Mouse (Mus musculus): ENCODE measurements around the gene Nckap5l. TPM values are rescaled to one million over a fixed set of nuclear protein-coding genes. Genes with fewer than 3 reads are reported as not detected.

Gene Nckap5l
- polyA plus RNA-seq, 1 experiment: 18.6 TPM

GRCm38 (mm10) chr15:99433913-99434312 is 23.6 kb downstream of the Nckap5l start:
- Histone ChIP-seq H3K4me1 (ENCODE audit: control insufficient read depth, insufficient read depth, low read length) (peaks cover 5% of the 10 kb centered on the region), H3K27ac (ENCODE audit: insufficient read depth, low read length) (no peak overlapping the region)

DNA sequence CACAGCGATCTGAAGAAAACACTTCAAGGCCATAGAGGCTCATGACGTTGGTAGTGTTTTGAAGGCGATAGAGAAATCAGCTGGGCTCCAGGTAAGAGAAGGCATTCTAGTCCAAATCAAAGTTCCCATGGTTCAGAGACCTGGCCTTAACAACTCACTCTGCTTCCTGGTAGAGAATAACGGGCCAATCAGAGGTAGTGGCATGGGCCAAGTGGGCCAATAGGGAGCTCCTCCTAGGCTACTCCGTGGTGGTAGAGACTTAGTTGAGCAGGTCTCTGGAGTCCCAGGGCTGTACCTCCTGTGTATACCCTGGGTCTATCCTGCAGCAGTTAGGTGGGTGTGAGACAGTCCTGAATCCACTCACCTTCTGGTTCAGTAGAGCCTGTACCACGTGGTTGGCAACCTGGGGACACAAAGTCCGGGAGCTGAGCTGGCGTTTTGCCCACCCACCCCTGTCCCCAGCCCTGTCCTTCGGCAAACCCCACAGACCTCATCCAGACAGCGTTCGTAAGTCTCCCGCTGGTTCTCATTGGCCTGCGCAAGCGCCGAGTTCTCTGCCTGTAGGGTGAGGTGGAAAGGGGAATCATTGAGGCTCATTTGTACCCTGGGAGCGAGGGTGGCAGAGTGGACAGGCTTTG is 24.3 kb downstream of the Nckap5l start:
- H3K4me3 ChIP-seq (ENCODE audit: insufficient read depth, low read length): no peak overlapping the region
- H3K27ac ChIP-seq (ENCODE audit: insufficient read depth, low read length): no peak overlapping the region
- H3K4me1 ChIP-seq (ENCODE audit: control insufficient read depth, insufficient read depth, low read length): peaks cover 2% of the 10 kb centered on the region; the same call in 1 of the 2 replicates
- TF ChIP-seq POLR2A (IDR thresholded peaks at IDR 0.05; ENCODE audit: low read depth, low read length) (no peak), CTCF (IDR thresholded peaks at IDR 0.05; ENCODE audit: borderline replicate concordance, insufficient read depth, low read length) (no peak)

More at GRCm38 (mm10) chr15:99433913-99434312, 23.6 kb downstream of the Nckap5l start:
- no peak for TF ChIP-seq POLR2A (IDR thresholded peaks at IDR 0.05; ENCODE audit: low read depth, low read length)
- TF ChIP-seq CTCF (IDR thresholded peaks at IDR 0.05; ENCODE audit: borderline replicate concordance, insufficient read depth, low read length): no peak
- no peak overlapping the region for H3K4me3 ChIP-seq (ENCODE audit: insufficient read depth, low read length)

DNA sequence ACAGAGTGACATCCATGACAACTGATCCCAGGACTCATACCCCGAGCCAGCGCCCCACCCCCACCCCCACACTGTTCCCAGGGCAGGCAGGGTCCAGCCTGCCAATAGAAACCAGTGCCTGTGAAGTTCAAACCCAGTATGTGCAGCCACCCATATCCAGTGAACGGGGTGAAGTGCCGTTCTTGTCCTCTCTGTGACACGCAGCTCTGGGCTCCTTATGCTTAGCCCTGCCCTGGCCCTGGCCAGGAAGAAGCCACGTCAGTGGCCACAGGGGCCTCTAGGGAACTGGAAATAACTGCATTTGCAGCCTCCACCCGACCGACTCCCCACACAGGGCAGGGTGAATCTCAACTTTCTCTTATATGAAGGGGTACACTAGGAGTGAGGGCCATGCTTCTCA is 25.6 kb downstream of the Nckap5l start:
- H3K4me3 ChIP-seq (ENCODE audit: insufficient read depth, low read length): no peak overlapping the region
- TF ChIP-seq CTCF (IDR thresholded peaks at IDR 0.05; ENCODE audit: borderline replicate concordance, insufficient read depth, low read length): no peak
- TF ChIP-seq POLR2A (IDR thresholded peaks at IDR 0.05; ENCODE audit: low read depth, low read length): no peak
- no peak overlapping the region for H3K27ac ChIP-seq (ENCODE audit: insufficient read depth, low read length)
- no peaks in the 10 kb centered on the region; the same call in 1 of the 2 replicates for H3K4me1 ChIP-seq (ENCODE audit: control insufficient read depth, insufficient read depth, low read length)

DNA sequence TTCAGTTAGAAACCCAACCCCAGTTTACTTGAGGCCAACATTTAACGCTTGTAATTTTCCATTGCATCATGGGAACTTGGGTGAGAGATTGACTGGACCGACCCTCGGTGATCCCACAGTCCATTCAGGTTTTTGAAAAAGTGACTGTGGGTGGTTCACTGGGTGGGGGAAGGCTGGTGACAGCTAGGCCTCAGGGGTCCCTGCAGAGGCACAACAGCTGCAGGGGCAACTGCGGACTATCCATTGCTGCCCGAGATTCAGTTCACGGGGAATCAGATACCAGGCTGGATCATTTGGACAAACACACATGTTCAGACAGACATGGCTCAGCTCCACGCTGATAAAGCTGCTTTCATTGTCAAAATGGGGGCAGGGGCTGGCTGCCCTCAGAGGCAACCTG is 26.0 kb downstream of the Nckap5l start:
- Histone ChIP-seq H3K27ac (ENCODE audit: insufficient read depth, low read length) (no peak overlapping the region), H3K4me1 (ENCODE audit: control insufficient read depth, insufficient read depth, low read length) (no peaks in the 10 kb centered on the region; the same call in 1 of the 2 replicates), H3K4me3 (ENCODE audit: insufficient read depth, low read length) (no peak overlapping the region)
- TF ChIP-seq CTCF (IDR thresholded peaks at IDR 0.05; ENCODE audit: borderline replicate concordance, insufficient read depth, low read length) (no peak), POLR2A (IDR thresholded peaks at IDR 0.05; ENCODE audit: low read depth, low read length) (no peak)

DNA sequence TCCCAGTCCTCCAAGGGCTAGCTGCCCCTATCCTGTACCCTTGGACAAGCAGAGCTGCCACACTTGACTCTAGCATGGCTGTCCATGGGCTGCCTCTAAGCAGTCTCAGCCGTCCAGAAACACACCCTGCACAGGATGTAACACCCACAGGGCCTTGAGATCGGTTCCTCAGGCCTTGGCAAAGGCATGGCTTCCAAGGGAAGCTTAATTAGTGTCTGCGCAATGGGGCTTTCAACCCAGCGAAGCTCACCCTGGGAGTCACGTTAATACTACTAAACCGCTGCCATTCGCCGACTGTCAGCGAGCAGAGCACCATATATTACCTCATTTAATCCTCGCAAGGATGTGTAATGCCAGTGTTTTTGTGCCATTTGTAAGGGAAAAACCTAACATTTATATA is 26.5 kb downstream of the Nckap5l start:
- Histone ChIP-seq H3K4me1 (ENCODE audit: control insufficient read depth, insufficient read depth, low read length) (no peaks in the 10 kb centered on the region; the same call in 1 of the 2 replicates), H3K27ac (ENCODE audit: insufficient read depth, low read length) (no peak overlapping the region)
- TF ChIP-seq CTCF (IDR thresholded peaks at IDR 0.05; ENCODE audit: borderline replicate concordance, insufficient read depth, low read length) (no peak), POLR2A (IDR thresholded peaks at IDR 0.05; ENCODE audit: low read depth, low read length) (no peak)

DNA sequence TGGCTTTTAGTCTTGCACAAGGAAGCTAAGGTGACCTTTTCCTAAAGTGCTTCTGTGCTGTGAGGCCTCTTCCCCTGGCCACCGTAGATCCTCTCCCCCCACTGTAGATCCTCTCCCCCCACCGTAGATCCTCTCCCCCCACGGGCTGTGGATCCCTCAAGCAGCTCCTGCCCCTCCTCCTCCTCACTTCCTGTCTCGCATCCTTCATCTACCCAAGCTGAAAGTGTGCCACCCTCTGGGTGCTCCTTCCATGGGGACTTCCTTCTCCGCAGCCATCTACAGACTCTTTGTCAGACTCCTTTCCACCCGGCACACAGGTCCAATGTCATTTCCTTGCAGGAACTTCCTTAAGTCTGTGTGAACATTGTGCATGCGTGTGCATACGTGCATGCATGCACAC is 27.2 kb downstream of the Nckap5l start:
- H3K4me1 ChIP-seq (ENCODE audit: control insufficient read depth, insufficient read depth, low read length): no peaks in the 10 kb centered on the region; the same call in 1 of the 2 replicates
- no peak overlapping the region for H3K4me3 ChIP-seq (ENCODE audit: insufficient read depth, low read length)
- TF ChIP-seq CTCF (IDR thresholded peaks at IDR 0.05; ENCODE audit: borderline replicate concordance, insufficient read depth, low read length) (no peak), POLR2A (IDR thresholded peaks at IDR 0.05; ENCODE audit: low read depth, low read length) (no peak)
- H3K27ac ChIP-seq (ENCODE audit: insufficient read depth, low read length): no peak overlapping the region

More for the DNA sequence above, 26.5 kb downstream of the Nckap5l start:
- no peak overlapping the region for H3K4me3 ChIP-seq (ENCODE audit: insufficient read depth, low read length)

DNA sequence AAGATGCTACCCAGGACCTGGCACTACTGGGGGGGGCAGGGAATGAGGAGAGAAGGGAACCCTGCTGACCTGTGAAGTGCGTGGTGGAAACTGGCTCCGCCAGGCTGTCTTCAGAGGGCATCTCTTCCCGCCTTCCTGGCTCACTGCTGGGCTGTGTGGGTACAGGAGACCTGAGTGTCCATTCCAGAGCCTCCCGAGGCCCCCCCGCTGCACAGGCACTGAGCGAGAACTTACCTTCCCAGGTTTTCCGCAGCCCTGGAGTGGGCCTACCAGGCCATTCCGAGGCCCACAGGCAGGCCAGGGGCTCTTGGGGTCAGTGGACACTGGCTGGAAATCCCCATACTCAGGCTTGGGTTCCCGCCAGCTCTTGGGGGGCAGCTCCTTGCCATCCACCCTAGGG is 33.7 kb downstream of the Nckap5l start:
- peaks cover 4% of the 10 kb centered on the region for H3K4me1 ChIP-seq (ENCODE audit: control insufficient read depth, insufficient read depth, low read length)
- TF ChIP-seq POLR2A (IDR thresholded peaks at IDR 0.05; ENCODE audit: low read depth, low read length): no peak
- no peak for TF ChIP-seq CTCF (IDR thresholded peaks at IDR 0.05; ENCODE audit: borderline replicate concordance, insufficient read depth, low read length)
- no peak overlapping the region for H3K27ac ChIP-seq (ENCODE audit: insufficient read depth, low read length)
- no peak overlapping the region for H3K4me3 ChIP-seq (ENCODE audit: insufficient read depth, low read length)

- Histone ChIP-seq H3K4me3 (ENCODE audit: insufficient read depth, low read length) (no peak overlapping the region), H3K4me1 (ENCODE audit: control insufficient read depth, insufficient read depth, low read length) (peaks cover 4% of the 10 kb centered on the region), H3K27ac (ENCODE audit: insufficient read depth, low read length) (no peak overlapping the region)
- TF ChIP-seq CTCF (IDR thresholded peaks at IDR 0.05; ENCODE audit: borderline replicate concordance, insufficient read depth, low read length): no peak
- no peak for TF ChIP-seq POLR2A (IDR thresholded peaks at IDR 0.05; ENCODE audit: low read depth, low read length)
Measured at GRCm38 (mm10) chr15:99423131-99423530, 34.4 kb downstream of the Nckap5l start.

- no peak overlapping the region for H3K4me3 ChIP-seq (ENCODE audit: insufficient read depth, low read length)
- no peak overlapping the region for H3K27ac ChIP-seq (ENCODE audit: insufficient read depth, low read length)
- TF ChIP-seq CTCF (IDR thresholded peaks at IDR 0.05; ENCODE audit: borderline replicate concordance, insufficient read depth, low read length) (no peak), POLR2A (IDR thresholded peaks at IDR 0.05; ENCODE audit: low read depth, low read length) (no peak)
- peaks cover 6% of the 10 kb centered on the region for H3K4me1 ChIP-seq (ENCODE audit: control insufficient read depth, insufficient read depth, low read length)
Measured at GRCm38 (mm10) chr15:99422551-99422950, 35.0 kb downstream of the Nckap5l start.

DNA sequence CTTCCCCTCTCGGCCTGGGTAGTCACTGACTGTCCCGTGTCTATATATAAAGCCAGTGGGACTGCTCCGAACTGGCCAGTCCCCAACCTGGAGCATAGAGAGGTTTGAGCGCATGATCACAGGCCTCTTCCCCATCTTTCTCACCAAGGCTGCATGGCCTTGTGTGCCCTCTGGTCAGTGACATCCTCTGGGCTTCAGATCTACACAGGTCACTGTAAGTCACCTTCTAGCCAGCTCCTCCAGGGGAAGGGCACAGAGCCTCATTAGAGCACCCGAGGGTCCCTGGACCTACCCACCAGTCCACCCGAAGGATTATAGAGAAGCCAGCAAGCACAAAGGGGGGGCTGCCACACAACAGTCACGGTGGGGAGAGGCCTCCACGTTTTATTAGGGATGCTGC is 35.9 kb downstream of the Nckap5l start:
- TF ChIP-seq POLR2A (IDR thresholded peaks at IDR 0.05; ENCODE audit: low read depth, low read length) (no peak), CTCF (IDR thresholded peaks at IDR 0.05; ENCODE audit: borderline replicate concordance, insufficient read depth, low read length) (no peak)
- no peak overlapping the region for H3K4me3 ChIP-seq (ENCODE audit: insufficient read depth, low read length)
- peaks cover 8% of the 10 kb centered on the region for H3K4me1 ChIP-seq (ENCODE audit: control insufficient read depth, insufficient read depth, low read length)
- peak overlapping the region; percentile 89; the same call in 1 of the 2 replicates for H3K27ac ChIP-seq (ENCODE audit: insufficient read depth, low read length)
